Mouse (Mus musculus): ENCODE results near the gene Taf1c.
A peak's percentile ranks its signal among the peaks of the same experiment; 100 is the strongest.

Taf1c gene

DNA sequence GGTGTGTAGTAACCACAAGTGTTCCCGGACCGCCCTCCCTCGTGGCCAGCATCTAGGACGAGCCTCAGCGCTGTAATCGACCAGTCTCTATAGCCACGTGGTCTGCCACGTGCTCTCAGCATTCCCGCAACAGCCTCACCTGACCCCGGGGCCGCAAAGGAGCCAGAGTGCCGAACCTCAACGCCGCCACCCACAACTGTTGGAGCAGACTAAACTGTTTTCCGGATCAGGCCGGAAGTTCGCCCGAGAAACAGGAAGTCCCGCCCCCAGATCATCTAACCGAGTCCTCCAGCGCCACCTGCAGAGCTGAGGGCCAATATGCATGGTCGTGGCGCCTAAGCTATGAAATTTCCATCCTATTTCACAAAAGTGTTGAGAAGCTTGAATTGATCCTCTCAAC, at the start of gene Taf1c:
Gene Taf1c (minus strand): TSS at position 227 of the 400 bp plus-strand sequence.
- DNase-seq (ENCODE audit: low spot score) = peak; percentile 87

DNA sequence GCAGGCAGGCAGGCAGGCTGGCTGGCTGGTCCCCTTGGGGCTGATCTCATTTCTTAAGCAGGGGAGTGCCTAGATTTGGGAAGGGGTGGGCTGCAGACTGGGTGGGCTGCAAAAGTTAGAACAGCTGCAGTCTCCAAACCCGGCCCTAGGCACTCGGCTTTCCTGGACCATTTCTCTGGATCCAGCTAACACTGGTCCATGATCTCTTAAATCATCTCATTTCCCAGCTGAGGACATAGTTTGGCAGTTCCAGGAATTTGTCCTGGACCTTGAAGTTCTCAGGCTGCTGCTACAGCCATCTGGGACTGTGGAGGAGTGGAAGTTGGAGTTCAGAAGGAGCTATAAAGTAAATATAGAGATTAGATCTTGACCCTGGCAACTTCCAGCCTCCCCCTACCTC, 46.3 kb upstream of the Taf1c start:
- DNase-seq (ENCODE audit: low spot score) = no peak

- DNase-seq (ENCODE audit: low spot score) = no peak
Measured at GRCm38 (mm10) chr8:119646846-119647245, 41.8 kb upstream of the Taf1c start.

DNA sequence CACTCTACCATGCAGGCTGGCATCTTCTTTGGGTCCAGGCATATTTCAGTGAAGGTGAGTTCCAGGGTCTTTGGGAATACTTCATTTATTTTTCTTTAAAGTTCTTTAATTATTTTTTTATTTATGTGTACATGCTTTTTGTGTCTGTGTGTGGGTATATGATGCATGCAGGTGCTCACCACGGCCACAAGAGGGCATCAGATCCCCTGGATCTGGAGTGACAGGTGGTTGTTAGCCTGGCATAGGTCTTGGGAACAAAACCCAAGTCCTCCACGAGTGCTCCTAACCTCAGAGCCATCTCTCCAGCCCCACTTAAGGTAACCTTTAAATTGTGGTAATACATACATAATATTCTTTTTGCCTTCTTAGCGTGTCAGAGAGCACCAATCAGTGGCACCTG, 41.2 kb upstream of the Taf1c start:
- no peak for DNase-seq (ENCODE audit: low spot score)

DNA sequence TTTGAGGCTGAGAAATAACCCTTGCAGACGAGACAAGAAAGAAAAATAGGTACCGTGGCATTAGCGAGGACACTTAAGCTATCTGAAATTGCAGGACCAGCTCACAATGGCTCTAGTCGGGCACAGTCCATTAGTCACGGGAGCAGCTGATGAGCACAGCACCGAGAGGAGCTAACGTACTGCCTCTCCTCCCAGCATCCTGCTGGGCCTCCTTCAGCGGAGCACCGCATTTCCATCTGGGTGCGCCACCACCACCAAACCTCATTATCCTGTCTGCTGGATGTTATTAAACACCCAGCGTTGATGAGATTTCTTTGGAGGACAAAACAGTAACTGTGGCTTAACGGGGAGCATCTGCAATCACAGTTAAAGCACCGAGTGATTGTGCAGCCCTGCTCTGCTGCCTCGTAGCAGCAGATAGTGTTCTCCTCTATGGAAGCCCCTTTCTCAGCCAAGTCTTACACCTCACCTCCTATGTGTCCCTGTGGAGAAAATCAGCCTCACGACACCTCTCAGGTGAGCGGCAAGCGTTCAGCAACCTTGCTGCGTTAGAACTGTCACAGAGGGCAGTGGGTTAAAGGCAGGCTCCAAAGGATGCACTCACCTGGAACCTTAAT, 40.1 kb upstream of the Taf1c start:
- DNase-seq (ENCODE audit: low spot score) = no peak

DNA sequence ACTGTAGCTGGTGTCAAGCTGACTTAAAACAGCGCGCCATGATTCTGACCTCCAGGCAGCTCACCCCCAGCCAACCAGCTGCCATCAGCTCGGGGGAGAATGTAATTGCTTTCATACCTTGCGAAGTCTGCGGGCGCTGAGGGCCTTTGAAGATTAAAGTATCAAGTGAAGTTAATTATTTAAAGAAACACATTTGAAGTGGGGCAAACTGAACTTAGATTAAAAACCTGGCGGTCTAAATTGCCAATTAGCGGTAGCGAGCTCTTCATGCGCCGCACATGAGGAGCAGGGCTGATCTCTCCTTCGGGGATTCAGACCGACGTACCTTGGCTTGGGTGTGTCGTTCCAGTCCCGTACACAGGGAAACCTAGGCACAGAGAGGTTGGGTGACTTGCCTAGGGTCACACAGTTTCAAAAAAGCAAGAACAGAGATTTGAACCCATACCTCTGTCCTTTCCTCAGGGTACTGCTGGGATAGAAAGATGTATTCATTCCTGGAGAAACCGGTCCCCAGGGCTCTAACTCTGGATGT, 39.5 kb upstream of the Taf1c start:
- DNase-seq (ENCODE audit: low spot score) = no peak

DNA sequence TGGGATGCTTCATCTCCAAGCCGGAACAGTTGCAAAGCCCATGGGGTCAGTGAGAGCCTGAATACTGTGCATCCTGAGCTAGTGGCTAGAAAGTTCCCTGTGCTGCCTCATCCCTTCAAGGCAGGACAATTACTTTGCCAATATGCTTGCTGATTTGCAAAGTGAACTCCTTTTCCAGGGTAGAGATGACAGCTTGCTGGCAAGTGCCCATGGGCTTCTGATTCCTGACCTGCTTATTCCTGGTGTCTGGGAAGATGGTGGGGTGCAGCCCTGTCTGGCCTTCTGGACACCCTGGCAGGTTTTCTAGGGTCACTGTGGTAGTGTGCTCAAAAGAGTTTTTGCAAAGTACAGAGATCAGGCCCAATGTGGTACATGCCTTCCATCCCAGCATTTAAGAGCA, 37.9 kb upstream of the Taf1c start:
- DNase-seq (ENCODE audit: low spot score) = no peak

GRCm38 (mm10) chr8:119641058-119641457, 36.0 kb upstream of the Taf1c start:
- DNase-seq (ENCODE audit: low spot score) = no peak

- DNase-seq (ENCODE audit: low spot score) = no peak
Measured at GRCm38 (mm10) chr8:119639798-119640197, 34.8 kb upstream of the Taf1c start.

GRCm38 (mm10) chr8:119638261-119638660, 33.2 kb upstream of the Taf1c start:
- no peak for DNase-seq (ENCODE audit: low spot score)

GRCm38 (mm10) chr8:119637381-119637780, 32.4 kb upstream of the Taf1c start:
- DNase-seq (ENCODE audit: low spot score) = no peak

DNA sequence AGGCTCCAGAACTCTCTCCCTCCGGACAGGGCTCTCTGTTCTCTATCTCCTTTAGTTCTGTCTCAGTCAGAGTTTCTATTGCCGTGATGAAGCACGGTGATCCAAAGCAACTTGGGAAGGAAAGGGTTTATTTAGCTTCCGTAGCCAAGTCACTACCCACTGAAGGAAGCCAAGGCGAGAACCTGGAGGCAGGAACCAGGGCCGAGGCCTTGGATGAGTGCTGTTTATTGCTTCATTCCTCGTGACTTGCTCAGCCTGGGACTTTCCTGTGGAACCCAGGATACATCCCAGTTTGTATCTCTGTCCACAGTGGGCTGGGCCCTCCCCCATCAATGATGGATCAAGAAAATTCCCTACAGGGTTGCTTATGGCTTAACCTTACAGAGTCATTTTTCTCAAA, 31.7 kb upstream of the Taf1c start:
- no peak for DNase-seq (ENCODE audit: low spot score)

GRCm38 (mm10) chr8:119635958-119636357, 30.9 kb upstream of the Taf1c start:
- no peak for DNase-seq (ENCODE audit: low spot score)

GRCm38 (mm10) chr8:119635378-119635777, 30.4 kb upstream of the Taf1c start, which contains the start of gene Kcng4:
Gene Kcng4, minus strand, starts transcription at chr8:119635680.
- no peak for DNase-seq (ENCODE audit: low spot score)

GRCm38 (mm10) chr8:119634616-119635336, 29.8 kb upstream of the Taf1c start:
- DNase-seq (ENCODE audit: low spot score) = no peak

- no peak for DNase-seq (ENCODE audit: low spot score)
Measured at GRCm38 (mm10) chr8:119632909-119633308, 27.9 kb upstream of the Taf1c start.

DNA sequence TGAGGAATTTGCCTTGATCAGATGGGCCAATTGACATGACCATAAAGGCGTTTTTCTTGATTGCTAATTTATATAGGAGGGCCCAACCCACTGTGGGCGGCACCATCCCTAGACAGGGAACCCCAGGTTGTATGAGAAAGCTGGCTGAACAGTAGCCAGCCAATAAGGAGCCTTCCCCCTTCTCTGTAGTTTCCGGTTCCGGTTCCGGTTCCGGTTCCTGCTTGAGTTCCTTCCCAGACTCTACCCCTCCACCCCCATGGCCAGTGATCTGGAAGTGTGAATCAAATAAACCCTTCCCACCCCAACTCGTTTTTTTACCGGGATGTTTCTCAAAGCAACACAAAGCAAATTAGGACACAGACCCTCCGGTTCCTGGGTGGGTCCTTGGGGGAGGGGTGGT, 27.2 kb upstream of the Taf1c start:
- DNase-seq (ENCODE audit: low spot score) = no peak

- no peak for DNase-seq (ENCODE audit: low spot score)
Measured at GRCm38 (mm10) chr8:119630841-119631240, 25.8 kb upstream of the Taf1c start.

DNA sequence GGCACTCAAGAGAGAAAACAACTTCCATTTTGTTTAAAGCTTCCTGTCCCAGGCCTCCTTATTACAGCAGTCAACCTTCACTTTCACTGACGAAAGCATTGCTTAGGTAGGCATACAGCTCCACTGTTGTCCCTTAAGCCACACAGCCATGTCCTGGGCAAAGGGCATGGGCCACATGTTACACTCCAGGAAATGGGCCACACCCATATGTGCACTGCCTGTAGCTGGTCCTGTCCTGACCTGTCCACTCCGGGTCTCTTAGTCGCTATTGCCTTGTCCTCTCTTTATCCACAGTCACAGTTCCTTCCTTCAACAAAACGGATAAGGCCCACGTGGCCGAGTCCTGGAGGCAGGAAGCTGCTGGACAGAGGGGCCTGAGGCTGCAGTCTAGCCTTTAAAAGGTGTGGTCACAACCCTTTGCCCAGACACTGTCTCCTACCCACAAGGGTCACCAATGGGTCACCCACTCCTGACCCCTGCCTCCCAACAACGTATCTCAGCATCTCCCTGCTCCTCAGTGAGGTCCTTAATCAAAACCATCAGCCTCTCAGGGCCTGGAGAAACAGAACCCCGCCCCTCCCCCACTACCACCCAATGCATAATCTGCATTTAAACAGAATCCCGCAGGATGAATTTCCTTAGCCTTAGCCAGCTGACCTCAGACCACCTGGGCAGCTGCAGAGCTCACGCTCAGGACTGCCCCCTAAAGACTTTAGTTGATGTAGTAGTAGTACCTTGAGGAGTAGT, 22.8 kb upstream of the Taf1c start:
- DNase-seq (ENCODE audit: low spot score) = no peak

- no peak for DNase-seq (ENCODE audit: low spot score)
Measured at GRCm38 (mm10) chr8:119627199-119627598, 22.2 kb upstream of the Taf1c start.

- DNase-seq (ENCODE audit: low spot score) = no peak
Measured at GRCm38 (mm10) chr8:119625788-119626187, 20.8 kb upstream of the Taf1c start.

DNA sequence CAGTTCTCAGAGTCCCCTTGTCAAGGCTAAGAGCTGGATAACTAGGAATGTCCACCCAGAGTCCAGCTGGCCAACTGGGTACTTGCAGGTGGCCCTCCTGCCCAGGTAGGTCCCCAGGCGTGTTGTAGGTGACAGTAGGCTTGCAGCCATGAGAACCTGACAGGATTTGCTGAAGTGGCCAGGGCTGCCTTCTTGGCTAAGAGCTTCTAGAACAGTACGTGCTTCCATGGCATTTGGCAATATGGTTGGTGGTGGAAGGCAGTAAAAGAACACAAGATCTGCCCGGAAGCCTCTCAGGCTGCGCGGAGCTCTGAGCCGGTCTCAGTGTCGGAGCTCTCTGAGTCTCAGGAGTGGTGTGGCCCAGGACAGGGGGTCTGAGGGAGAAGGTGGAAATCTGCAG, 19.9 kb upstream of the Taf1c start:
- no peak for DNase-seq (ENCODE audit: low spot score)

DNA sequence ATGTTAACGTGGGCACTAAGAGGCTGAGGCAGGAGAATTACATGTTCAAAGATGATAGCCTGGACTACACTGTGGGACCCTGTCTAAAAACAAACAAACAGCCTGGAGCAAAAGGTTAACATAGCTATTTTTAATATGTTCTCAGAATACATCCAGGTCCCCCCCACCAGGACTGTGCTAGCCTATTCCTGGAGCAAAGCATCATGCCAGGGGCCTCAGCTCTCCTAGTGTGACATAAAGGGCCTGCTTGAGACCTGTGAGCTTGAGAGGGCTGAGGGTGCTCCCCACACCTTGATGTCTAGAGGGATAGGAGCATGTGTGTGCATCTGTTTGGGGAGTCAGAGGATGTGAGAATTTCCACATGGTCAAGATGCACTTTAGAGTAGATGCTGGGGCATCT, 18.7 kb upstream of the Taf1c start:
- DNase-seq (ENCODE audit: low spot score) = no peak

Measured in layer of hippocampus, adult 9-10 months (tissue).